ENCODE assay signal across 8 mouse cellular contexts in the genomic region with DNA sequence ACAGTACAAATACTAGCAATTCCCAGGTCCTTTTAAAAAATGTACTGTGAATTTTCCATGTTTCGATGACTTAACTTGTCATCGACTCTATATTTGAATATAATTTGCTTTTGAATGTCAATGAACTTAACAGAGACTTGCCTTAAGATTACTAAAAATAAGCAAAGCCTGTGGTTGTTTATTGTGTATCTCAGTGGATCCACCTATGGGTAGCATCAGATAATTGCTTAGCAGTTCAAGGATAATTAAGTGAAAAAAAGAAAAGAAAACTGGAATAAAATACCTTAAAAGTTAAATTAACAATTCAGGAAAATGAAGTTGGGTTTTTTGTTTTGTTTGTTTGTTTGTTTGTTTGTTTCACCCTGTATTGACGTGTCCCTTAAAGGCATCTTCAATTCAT. TPM values are rescaled to one million over a fixed set of nuclear protein-coding genes. Genes with fewer than 3 reads are reported as not detected.
A peak's percentile ranks its signal among the peaks of the same experiment; 100 is the strongest.
DNase-seq lines count a peak whose midpoint lies in the region; ATAC-seq lines count a peak whose summit lies in the region.

No protein-coding gene starts in this region.

- 0 out of 2 replicates have a peak, but pooled peaks cover 4% of the 10 kb centered on the region for H3K4me1 ChIP-seq in heart, embryonic 10.5 days
- H3K4me1 ChIP-seq in heart, embryonic 12.5 days (replicated peaks): peaks cover 8% of the 10 kb centered on the region; the same call in 1 of the 2 replicates
- peaks cover 2% of the 10 kb centered on the region; the same call in 1 of the 2 replicates for H3K4me1 ChIP-seq in midbrain, embryonic 11.5 days (ENCODE audit: control insufficient read depth, insufficient read depth, low read length)

- no peaks in the 10 kb centered on the region for H3K36me3 ChIP-seq in heart, embryonic 10.5 days
- no peaks in the 10 kb centered on the region for H3K36me3 ChIP-seq in heart, embryonic 12.5 days
- no peaks in the 10 kb centered on the region for H3K36me3 ChIP-seq in midbrain, embryonic 11.5 days (ENCODE audit: control insufficient read depth, insufficient read depth, low read length)

- peak overlapping the region; percentile 89 for H3K4me3 ChIP-seq in heart, embryonic 10.5 days
- H3K4me3 ChIP-seq in heart, embryonic 12.5 days: no peak overlapping the region
- no peak overlapping the region for H3K4me3 ChIP-seq in midbrain, embryonic 11.5 days (ENCODE audit: low read depth, low read length)

- no peaks in the 10 kb centered on the region for H3K9me3 ChIP-seq in heart, embryonic 10.5 days
- no peaks in the 10 kb centered on the region for H3K9me3 ChIP-seq in heart, embryonic 12.5 days (replicated peaks)
- no peaks in the 10 kb centered on the region for H3K9me3 ChIP-seq in midbrain, embryonic 11.5 days (ENCODE audit: control insufficient read depth, low read length)

- no peak for DNase-seq in heart, embryonic 10.5 days (ENCODE audit: low spot score)
- peak; percentile 5 for DNase-seq in thymus, postnatal 0 days (ENCODE audit: low spot score)
- no peak for DNase-seq in thymus, postnatal 36 days
- DNase-seq in midbrain, embryonic 11.5 days (ENCODE audit: low spot score, missing footprints): peak; percentile 79
- no peak for DNase-seq in urinary bladder, postnatal 10 days (ENCODE audit: low spot score)
- no peak for DNase-seq in urinary bladder, postnatal 4 days (ENCODE audit: low spot score in 2 of 2)
- no peak for DNase-seq in layer of hippocampus, adult 11-12 months (ENCODE audit: low spot score)

- H3K9ac ChIP-seq in heart, embryonic 12.5 days: no peak overlapping the region
- no peak overlapping the region for H3K9ac ChIP-seq in midbrain, embryonic 11.5 days (ENCODE audit: low read length)

- no peaks in the 10 kb centered on the region for H3K27me3 ChIP-seq in heart, embryonic 10.5 days (ENCODE audit: insufficient read depth, poor library complexity, severe bottlenecking)
- no peaks in the 10 kb centered on the region for H3K27me3 ChIP-seq in heart, embryonic 12.5 days (replicated peaks)
- H3K27me3 ChIP-seq in midbrain, embryonic 11.5 days (ENCODE audit: control insufficient read depth, insufficient read depth, low read length): no peaks in the 10 kb centered on the region

- H3K27ac ChIP-seq in heart, embryonic 10.5 days: peak overlapping the region; percentile 97; the same call in 1 of the 2 replicates
- no peak overlapping the region for H3K27ac ChIP-seq in heart, embryonic 12.5 days (ENCODE audit: poor library complexity, severe bottlenecking)
- H3K27ac ChIP-seq in midbrain, embryonic 11.5 days (ENCODE audit: low read depth, low read length): no peak overlapping the region

- no peak for ATAC-seq in heart, embryonic 12.5 days (ENCODE audit: insufficient number of reproducible peaks, low FRiP score)
- ATAC-seq in midbrain, embryonic 11.5 days (ENCODE audit: low FRiP score): no peak

- no peak overlapping the region for H3K4me2 ChIP-seq in heart, embryonic 12.5 days
- H3K4me2 ChIP-seq in midbrain, embryonic 11.5 days: no peak overlapping the region

- WGBS in heart, embryonic 10.5 days: 57% methylated on average over 3 of the region's 3 CpGs
- WGBS in heart, embryonic 12.5 days: 60% methylated on average over 3 of the region's 3 CpGs
- WGBS in midbrain, embryonic 11.5 days: 82% methylated on average over 3 of the region's 3 CpGs

RNA-seq across cellular contexts. Expression of gene Cpeb2, which starts 3.5 kb away (rescaled TPM):
- 3.8 and 6.0 TPM in 2 replicates for polyA plus RNA-seq in heart, embryonic 10.5 days (2016; fragmentation: Nextera tagmentation; extraction: Ambion mirVana)
- polyA plus RNA-seq in heart, embryonic 12.5 days (2016; fragmentation: Nextera tagmentation; extraction: Ambion mirVana): 7.5 and 8.6 TPM in 2 replicates
- polyA plus RNA-seq in thymus, postnatal 0 days (2015; fragmentation: Nextera tagmentation; extraction: Ambion mirVana): 0.62 and 0.90 TPM in 2 replicates
- 5.0 and 6.4 TPM in 2 replicates for polyA plus RNA-seq in midbrain, embryonic 11.5 days (2014; fragmentation: Nextera tagmentation; extraction: Ambion mirVana)

Comparison
In these comparisons a context has a peak if more than half of its experiments do, and no peak if none do; other contexts are left out.
1. DNase-seq: peak in thymus, postnatal 0 days (single experiment) and midbrain, embryonic 11.5 days (single experiment); none in heart, embryonic 10.5 days (single experiment), thymus, postnatal 36 days (0 of 2), urinary bladder, postnatal 10 days (single experiment), urinary bladder, postnatal 4 days (0 of 2) and layer of hippocampus, adult 11-12 months (single experiment).